Mouse (Mus musculus) limb, embryonic 14.5 days (tissue): ENCODE measurements around the gene Otulinl. TPM values are rescaled to one million over a fixed set of nuclear protein-coding genes. Genes with fewer than 3 reads are reported as not detected.

Source experiments
- ATAC-seq: fragments of 200-750 bp; cut with Nextera tagmentation; 2 replicates; pipeline ENCODE4 v1.8.0; 2017; ENCODE audit warnings: low read depth, moderate number of reproducible peaks, moderate TSS enrichment; ENCODE audit not compliant: low FRiP score
- DNase-seq: peaks from one replicate; pipeline ENCODE4 v3.0.0-alpha.2; 2015; ENCODE audit warnings: low spot score
- H3K27ac ChIP-seq: fragments of 300-500 bp; sonication (generic); replicated peaks from 2 replicates; pipeline ENCODE4 v1.5.1; 2014; ENCODE audit warnings: low read depth, mild to moderate bottlenecking, low read length, moderate library complexity, mixed read lengths
- H3K27me3 ChIP-seq: fragments of 300-500 bp; sonication (generic); 2 replicates; pipeline ENCODE4 v1.6.1; 2014; ENCODE audit warnings: low read length, mixed read lengths; ENCODE audit not compliant: control insufficient read depth, insufficient read depth
- H3K36me3 ChIP-seq: fragments of 300-500 bp; sonication (generic); 2 replicates; pipeline ENCODE4 v1.6.1; 2014; ENCODE audit warnings: mild to moderate bottlenecking, low read length, moderate library complexity, mixed read lengths; ENCODE audit not compliant: control insufficient read depth, insufficient read depth
- H3K4me1 ChIP-seq: fragments of 300-500 bp; sonication (generic); 2 replicates; pipeline ENCODE4 v1.6.1; 2014; ENCODE audit warnings: antibody characterized with exemption, low read length, mixed read lengths; ENCODE audit not compliant: control insufficient read depth, insufficient read depth
- H3K4me2 ChIP-seq: fragments of 300-500 bp; sonication (generic); replicated peaks from 2 replicates; pipeline ENCODE4 v1.6.1; 2014; ENCODE audit warnings: low read depth, mild to moderate bottlenecking, low read length, moderate library complexity; ENCODE audit not compliant: severe bottlenecking
- H3K4me3 ChIP-seq: fragments of 300-500 bp; sonication (generic); replicated peaks from 2 replicates; pipeline ENCODE4 v1.5.1; 2014; ENCODE audit warnings: low read length
- H3K9ac ChIP-seq: fragments of 300-500 bp; sonication (generic); 2 replicates; pipeline ENCODE4 v1.6.1; 2014; ENCODE audit warnings: mild to moderate bottlenecking, low read depth, low read length, moderate library complexity; ENCODE audit not compliant: severe bottlenecking
- H3K9me3 ChIP-seq: fragments of 300-500 bp; sonication (generic); 2 replicates; pipeline ENCODE4 v1.6.1; 2016; ENCODE audit warnings: low read length; ENCODE audit not compliant: control insufficient read depth
- POLR2A ChIP-seq: fragments of 200-500 bp; IDR thresholded peaks from 2 replicates; pipeline ENCODE4 v1.8.0; 2012; ENCODE audit warnings: inconsistent platforms, mild to moderate bottlenecking, moderate library complexity, borderline replicate concordance; ENCODE audit not compliant: insufficient read depth, insufficient read length; ENCODE audit errors: extremely low read depth
- WGBS: fragments of 180-500 bp; shearing (Covaris S2); extraction: QIAGEN DNeasy Blood & Tissue Kit; methylation state at CpG from one replicate; pipeline ENCODE4 v1.1.7; 2014; 5-methylcytosine and 5-hydroxymethylcytosine counted together
- polyA plus RNA-seq, 2 experiments: library from polyadenylated mRNA; depleted of rRNA in 1 of 2; stranded (reverse) in 1 of 2; unstranded in 1 of 2; fragments of >200 nt; fragmentation: Nextera tagmentation in 1 of 2; extraction: Ambion mirVana in 1 of 2; gene quantifications; 2 replicates each; pipeline versions ENCODE4 v1.2.1 to v1.2.3; 2012 to 2014

The Otulinl gene
- polyA plus RNA-seq, 2 experiments = 9.6 to 20.6 TPM

DNA sequence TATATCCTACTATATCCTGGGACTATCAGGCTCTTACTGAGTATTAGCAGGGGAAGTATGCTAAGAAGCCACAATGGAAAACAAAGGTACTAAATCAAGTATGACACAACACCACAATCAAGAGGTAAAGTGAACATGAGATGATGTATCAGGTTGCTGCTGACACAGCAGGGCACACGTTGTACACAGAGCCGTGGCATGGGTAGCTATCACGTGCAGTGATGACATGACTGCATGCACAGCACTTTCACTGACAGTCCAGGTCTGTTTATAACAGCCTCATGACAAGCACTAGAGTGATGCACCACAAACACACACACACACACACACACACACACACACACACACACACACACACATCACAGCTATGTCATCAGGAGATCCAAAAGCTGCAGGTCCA lies 64.2 kb downstream of the Otulinl start:
- DNase-seq (no peak), ATAC-seq (no peak)
- Histone ChIP-seq H3K27ac (no peak overlapping the region), H3K27me3 (no peaks in the 10 kb centered on the region), H3K36me3 (peaks cover 53% of the 10 kb centered on the region), H3K4me3 (no peak overlapping the region), H3K4me1 (no peaks in the 10 kb centered on the region), H3K9ac (no peak overlapping the region), H3K4me2 (no peak overlapping the region), H3K9me3 (no peaks in the 10 kb centered on the region)
- TF ChIP-seq POLR2A = no peak
- 83% methylated on average over 3 of the region's 3 CpGs for WGBS

- WGBS = 74% methylated on average over 4 of the region's 4 CpGs
- H3K9me3 ChIP-seq = no peaks in the 10 kb centered on the region
- no peak overlapping the region for H3K27ac ChIP-seq
- H3K9ac ChIP-seq = no peak overlapping the region
- no peak overlapping the region for H3K4me2 ChIP-seq
- ATAC-seq (no peak), DNase-seq (no peak)
- TF ChIP-seq POLR2A = no peak
- H3K4me1 ChIP-seq = no peaks in the 10 kb centered on the region
- peaks cover 55% of the 10 kb centered on the region for H3K36me3 ChIP-seq
- no peaks in the 10 kb centered on the region for H3K27me3 ChIP-seq
- H3K4me3 ChIP-seq = no peak overlapping the region
These were observed 65.2 kb downstream of the Otulinl start for GRCm38 (mm10) chr15:27616159-27616558.

GRCm38 (mm10) chr15:27613255-27613654 lies 68.1 kb downstream of the Otulinl start:
- H3K9ac ChIP-seq = no peak overlapping the region
- no peaks in the 10 kb centered on the region for H3K9me3 ChIP-seq
- H3K36me3 ChIP-seq = peaks cover 51% of the 10 kb centered on the region
- no peak overlapping the region for H3K4me2 ChIP-seq
- ATAC-seq (no peak), DNase-seq (no peak)
- TF ChIP-seq POLR2A = no peak
- H3K4me1 ChIP-seq = peaks cover 3% of the 10 kb centered on the region; the same call in 1 of the 2 replicates
- 89% methylated on average over 4 of the region's 4 CpGs for WGBS
- H3K4me3 ChIP-seq = no peak overlapping the region
- no peak overlapping the region for H3K27ac ChIP-seq
- no peaks in the 10 kb centered on the region for H3K27me3 ChIP-seq

- peak; percentile 54; the same call in 1 of the 2 replicates for ATAC-seq
- WGBS = 59% methylated on average over 6 of the region's 6 CpGs
These were observed 68.7 kb downstream of the Otulinl start for GRCm38 (mm10) chr15:27612533-27613221.

DNA sequence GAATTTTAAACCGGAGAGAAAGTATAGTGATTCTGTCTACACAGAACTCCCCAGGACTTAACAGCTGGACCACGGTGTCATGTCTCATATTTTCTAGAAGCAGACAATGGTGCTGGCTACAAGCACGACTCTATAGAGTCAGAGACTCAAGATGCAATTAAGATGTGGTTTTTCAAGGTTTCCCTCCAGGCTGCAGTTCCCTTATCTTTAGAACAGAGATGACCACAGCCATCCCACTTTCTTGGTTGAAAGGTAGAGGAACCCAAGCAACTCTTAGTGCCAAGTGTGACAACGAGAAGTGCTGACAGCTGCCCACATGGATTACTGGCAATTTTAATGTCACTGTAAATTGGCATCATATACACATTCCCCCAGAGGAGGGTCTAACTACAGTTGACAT lies 71.8 kb downstream of the Otulinl start:
- no peak overlapping the region for H3K27ac ChIP-seq
- H3K4me2 ChIP-seq = no peak overlapping the region
- no peaks in the 10 kb centered on the region for H3K27me3 ChIP-seq
- DNase-seq = no peak
- 47% methylated on average over 4 of the region's 4 CpGs for WGBS
- ATAC-seq = no peak
- no peak overlapping the region for H3K9ac ChIP-seq
- no peaks in the 10 kb centered on the region for H3K9me3 ChIP-seq
- no peak overlapping the region for H3K4me3 ChIP-seq
- TF ChIP-seq POLR2A = no peak
- H3K36me3 ChIP-seq = peaks cover 57% of the 10 kb centered on the region
- H3K4me1 ChIP-seq = peaks cover 3% of the 10 kb centered on the region; the same call in 1 of the 2 replicates

More at GRCm38 (mm10) chr15:27612533-27613221, 68.7 kb downstream of the Otulinl start:
- Histone ChIP-seq H3K27me3 (no peaks in the 10 kb centered on the region), H3K27ac (no peak overlapping the region), H3K36me3 (peaks cover 49% of the 10 kb centered on the region), H3K4me3 (no peak overlapping the region), H3K9me3 (no peaks in the 10 kb centered on the region), H3K4me1 (peaks cover 3% of the 10 kb centered on the region; the same call in 1 of the 2 replicates), H3K9ac (no peak overlapping the region), H3K4me2 (no peak overlapping the region)
- DNase-seq = peak; percentile 71
- TF ChIP-seq POLR2A = no peak

DNA sequence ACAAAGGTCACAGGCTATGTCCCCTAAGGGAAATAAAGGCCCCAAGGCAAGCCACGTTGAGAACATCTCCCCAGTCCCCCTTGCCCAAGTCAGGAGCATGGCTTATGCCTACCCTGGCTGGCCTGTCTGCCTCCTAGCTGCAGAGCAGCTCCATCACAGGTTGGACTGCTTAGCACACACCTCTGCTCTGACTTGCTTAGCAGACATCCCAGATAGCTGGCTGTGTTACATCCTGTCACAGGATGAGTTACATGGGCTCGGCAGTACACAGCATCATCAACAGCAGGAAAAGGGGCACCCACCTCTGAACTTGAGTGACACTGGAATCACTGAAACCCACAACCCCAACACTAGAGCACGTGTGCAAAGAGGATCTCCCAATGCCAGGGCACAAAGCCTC lies 76.1 kb downstream of the Otulinl start:
- no peak for TF ChIP-seq POLR2A
- Histone ChIP-seq H3K4me2 (no peak overlapping the region), H3K4me3 (no peak overlapping the region), H3K9me3 (no peaks in the 10 kb centered on the region), H3K27ac (no peak overlapping the region), H3K36me3 (peaks cover 56% of the 10 kb centered on the region), H3K27me3 (no peaks in the 10 kb centered on the region), H3K4me1 (peaks cover 3% of the 10 kb centered on the region; the same call in 1 of the 2 replicates), H3K9ac (no peak overlapping the region)
- no peak for ATAC-seq
- WGBS = 82% methylated on average over 3 of the region's 3 CpGs
- DNase-seq = no peak

Other genes with a start within 250 kb of the Otulinl start
- gene Ank, start 214.9 kb downstream of the Otulinl start, polyA plus RNA-seq (2012; rRNA removed) = 19.4 and 22.4 TPM in 2 replicates
- gene Ank, start 214.9 kb downstream of the Otulinl start, polyA plus RNA-seq (2014; fragmentation: Nextera tagmentation; extraction: Ambion mirVana) = 11.3 and 12.3 TPM in 2 replicates
- gene Otulin, start 50.9 kb downstream of the Otulinl start, polyA plus RNA-seq (2012; rRNA removed) = 21.4 and 25.7 TPM in 2 replicates
- 42.7 and 43.0 TPM in 2 replicates for gene Otulin, start 50.9 kb downstream of the Otulinl start, polyA plus RNA-seq (2014; fragmentation: Nextera tagmentation; extraction: Ambion mirVana)